8 mouse cellular contexts compared by ENCODE assay signal in genomic region chr2:90885218-90886041, GRCm38 (mm10). TPM values are rescaled to one million over a fixed set of nuclear protein-coding genes. Genes with fewer than 3 reads are reported as not detected.
DNase-seq lines count a peak whose midpoint lies in the region; ATAC-seq and TF ChIP-seq lines count a peak whose summit lies in the region.

TSS of gene C1qtnf4 (plus strand) at chr2:90885860.

- WGBS in forebrain, embryonic 16.5 days = under 1% methylated on average over 45 of the region's 45 CpGs
- WGBS in midbrain, embryonic 12.5 days = under 1% methylated on average over 45 of the region's 45 CpGs

- H3K4me1 ChIP-seq in forebrain, embryonic 16.5 days (replicated peaks; ENCODE audit: control insufficient read depth, insufficient read depth, low read length) = peaks cover 33% of the 10 kb centered on the region
- H3K4me1 ChIP-seq in midbrain, embryonic 12.5 days = peaks cover 35% of the 10 kb centered on the region

- H3K9me3 ChIP-seq in forebrain, embryonic 16.5 days (ENCODE audit: control insufficient read depth, low read length) = no peaks in the 10 kb centered on the region
- no peaks in the 10 kb centered on the region for H3K9me3 ChIP-seq in midbrain, embryonic 12.5 days

- peak within 1 kb of the TSS; percentile 72 for H3K4me3 ChIP-seq in layer of hippocampus, adult 2 months
- peak within 1 kb of the TSS; percentile 72 for H3K4me3 ChIP-seq in forebrain, embryonic 16.5 days (replicated peaks; ENCODE audit: low read length)
- H3K4me3 ChIP-seq in midbrain, embryonic 12.5 days = peak within 1 kb of the TSS; percentile 63

- peak within 1 kb of the TSS; percentile 97 for H3K27ac ChIP-seq in layer of hippocampus, adult 2 months
- H3K27ac ChIP-seq in forebrain, embryonic 16.5 days (ENCODE audit: low read length) = peak within 1 kb of the TSS; percentile 80
- H3K27ac ChIP-seq in midbrain, embryonic 12.5 days (replicated peaks) = peak within 1 kb of the TSS; percentile 75

- H3K4me2 ChIP-seq in forebrain, embryonic 16.5 days (ENCODE audit: low read length) = peak within 1 kb of the TSS; percentile 69
- peak within 1 kb of the TSS; percentile 89 for H3K4me2 ChIP-seq in midbrain, embryonic 12.5 days (replicated peaks)

- no peak for TF ChIP-seq CTCF in layer of hippocampus, adult 2 months (conservative IDR thresholded peaks at IDR 0.05)

- DNase-seq in layer of hippocampus, adult 2 months (ENCODE audit: low spot score in 2 of 2) = peak in 1 of 2 experiments; percentile 58
- no peak for DNase-seq in layer of hippocampus, adult 9-11 months
- peak; percentile 70 for DNase-seq in cerebellum, adult 8-10 months
- peak; percentile 4 to 46 for DNase-seq in kidney, postnatal 36 days
- no peak for DNase-seq in spleen, postnatal 36 days (ENCODE audit: low spot score in 2 of 2)
- no peak for DNase-seq in gastrocnemius, adult 18-20 months (ENCODE audit: low spot score)

- H3K9ac ChIP-seq in forebrain, embryonic 16.5 days (replicated peaks; ENCODE audit: low read depth, low read length) = peak within 1 kb of the TSS; percentile 83
- peak within 1 kb of the TSS; percentile 78 for H3K9ac ChIP-seq in midbrain, embryonic 12.5 days (replicated peaks)

- H3K27me3 ChIP-seq in forebrain, embryonic 16.5 days (replicated peaks; ENCODE audit: control insufficient read depth, insufficient read depth, low read length) = 0 out of 2 replicates have a peak, but pooled peaks cover 6% of the 10 kb centered on the region
- peaks cover 66% of the 10 kb centered on the region for H3K27me3 ChIP-seq in midbrain, embryonic 12.5 days

- ATAC-seq in forebrain, embryonic 16.5 days = peak; percentile 84
- peak; percentile 79 for ATAC-seq in midbrain, embryonic 12.5 days (ENCODE audit: low FRiP score, low read depth)

- H3K36me3 ChIP-seq in forebrain, embryonic 16.5 days (ENCODE audit: control insufficient read depth, insufficient read depth) = no peaks in the 10 kb centered on the region
- H3K36me3 ChIP-seq in midbrain, embryonic 12.5 days = no peaks in the 10 kb centered on the region

RNA-seq across cellular contexts. Expression of gene C1qtnf4, which starts in this region (rescaled TPM):
- 100 to 1,000 TPM; 184 to 200 TPM for total RNA-seq in layer of hippocampus, adult 2 months (2021)
- 28.6 and 29.9 TPM in 2 replicates for polyA plus RNA-seq in forebrain, embryonic 16.5 days (2015; fragmentation: Nextera tagmentation; extraction: Ambion mirVana)
- 29.2 and 32.9 TPM in 2 replicates for polyA plus RNA-seq in midbrain, embryonic 12.5 days (2016; fragmentation: Nextera tagmentation; extraction: Ambion mirVana)
- 1 to 10 TPM; 6.5 to 9.7 TPM for total RNA-seq in gastrocnemius, adult 18-20 months (2021)

Comparison
In these comparisons a context has a peak if more than half of its experiments do, and no peak if none do; other contexts are left out.
1. RNA of gene C1qtnf4 (total RNA-seq): 184 to 200 TPM in layer of hippocampus, adult 2 months; 6.5 to 9.7 TPM in gastrocnemius, adult 18-20 months; every median in the first group is over 10 times any median in the second.
2. DNase-seq: peak in cerebellum, adult 8-10 months (single experiment) and kidney, postnatal 36 days (2 of 2); none in layer of hippocampus, adult 9-11 months (single experiment), spleen, postnatal 36 days (0 of 2) and gastrocnemius, adult 18-20 months (single experiment).
3. Peak in every context shown above with its lines, with median percentiles within 50 percentile points of each other: H3K27ac ChIP-seq and H3K4me3 ChIP-seq.